Comparison of ENCODE assay signal across 13 mouse cellular contexts in genomic region chr14:13812801-13813479, GRCm38 (mm10).
DNase-seq lines count a peak whose midpoint lies in the region; ATAC-seq lines count a peak whose summit lies in the region.
"Had no signal": no experiment of that assay in that cellular context is flagged by ENCODE, and none has a peak within 500 bp of the region (broad histone marks: within the 10 kb centered on the region; RNA-seq: fewer than 3 reads in every experiment).

No protein-coding gene starts in this region.

- H3K9ac ChIP-seq in midbrain, embryonic 11.5 days (ENCODE audit: low read length) = no peak overlapping the region
- H3K9ac ChIP-seq: heart, embryonic 12.5 days had no signal

- H3K4me3 ChIP-seq in midbrain, embryonic 11.5 days (ENCODE audit: low read depth, low read length) = no peak overlapping the region
- no peak overlapping the region for H3K4me3 ChIP-seq in midbrain, embryonic 10.5 days
- H3K4me3 ChIP-seq: heart, embryonic 12.5 days had no signal

- DNase-seq in embryo, embryonic 10 days (ENCODE audit: low spot score) = peak; percentile 7
- no peak for DNase-seq in embryo, embryonic 9.5 days (ENCODE audit: extremely low spot score)
- DNase-seq in midbrain, embryonic 11.5 days (ENCODE audit: low spot score, missing footprints) = no peak
- no peak for DNase-seq in midbrain, embryonic 10.5 days (ENCODE audit: low spot score)
- peak; percentile 3 to 13 for DNase-seq in layer of hippocampus, postnatal 10 days (ENCODE audit: low spot score in 2 of 2)
- no peak for DNase-seq in kidney, adult 18-20 months
- no peak for DNase-seq in cerebellum, adult 9-10 months
- no peak for DNase-seq in adrenal gland, postnatal 10 days
- DNase-seq: cerebellum, adult 11 months; right cerebral cortex, adult 18-20 months had no signal

- no peak overlapping the region for H3K4me2 ChIP-seq in midbrain, embryonic 11.5 days
- H3K4me2 ChIP-seq: heart, embryonic 12.5 days had no signal

- WGBS in midbrain, embryonic 11.5 days = 90% methylated on average over 3 of the region's 3 CpGs
- WGBS in midbrain, embryonic 10.5 days = 88% methylated on average over 3 of the region's 3 CpGs

- 0 out of 2 replicates have a peak, but pooled peaks have one; percentile 40 for ATAC-seq in midbrain, embryonic 11.5 days (ENCODE audit: low FRiP score)
- ATAC-seq: inflammation-experienced regulatory T-cells, adult 6 months; lung, postnatal 0 days had no signal

- no peaks in the 10 kb centered on the region for H3K4me1 ChIP-seq in midbrain, embryonic 11.5 days (ENCODE audit: control insufficient read depth, insufficient read depth, low read length)
- no peaks in the 10 kb centered on the region for H3K4me1 ChIP-seq in midbrain, embryonic 10.5 days
- H3K4me1 ChIP-seq: heart, embryonic 12.5 days had no signal

- no peaks in the 10 kb centered on the region for H3K27me3 ChIP-seq in midbrain, embryonic 11.5 days (ENCODE audit: control insufficient read depth, insufficient read depth, low read length)
- no peaks in the 10 kb centered on the region for H3K27me3 ChIP-seq in midbrain, embryonic 10.5 days (ENCODE audit: low read depth, poor library complexity, severe bottlenecking)
- H3K27me3 ChIP-seq: heart, embryonic 12.5 days had no signal

- no peak overlapping the region for H3K27ac ChIP-seq in midbrain, embryonic 11.5 days (ENCODE audit: low read depth, low read length)
- H3K27ac ChIP-seq in midbrain, embryonic 10.5 days (replicated peaks) = no peak overlapping the region

- no peaks in the 10 kb centered on the region for H3K9me3 ChIP-seq in midbrain, embryonic 11.5 days (ENCODE audit: control insufficient read depth, low read length)
- no peaks in the 10 kb centered on the region for H3K9me3 ChIP-seq in midbrain, embryonic 10.5 days (replicated peaks)
- H3K9me3 ChIP-seq: heart, embryonic 12.5 days had no signal

- no peaks in the 10 kb centered on the region for H3K36me3 ChIP-seq in midbrain, embryonic 11.5 days (ENCODE audit: control insufficient read depth, insufficient read depth, low read length)
- H3K36me3 ChIP-seq in midbrain, embryonic 10.5 days = no peaks in the 10 kb centered on the region
- H3K36me3 ChIP-seq: heart, embryonic 12.5 days had no signal

Comparison
In these comparisons a context has a peak if more than half of its experiments do, and no peak if none do; other contexts are left out.
1. DNase-seq: peak in embryo, embryonic 10 days (single experiment) and layer of hippocampus, postnatal 10 days (2 of 2); none in embryo, embryonic 9.5 days (single experiment), midbrain, embryonic 11.5 days (single experiment), midbrain, embryonic 10.5 days (single experiment), kidney, adult 18-20 months (single experiment), cerebellum, adult 9-10 months (single experiment) and adrenal gland, postnatal 10 days (single experiment).